Mouse (Mus musculus): ENCODE measurements at regions not wholly inside any gene's neighbourhood (a gene's known extent, or its start where the extent isn't known, plus 50 kb on each side); places are given as distances from the start of the nearest gene placed in this dataset.
A peak's percentile ranks its signal among the peaks of the same experiment; 100 is the strongest.
"Not testable (repeated sequence)": the region's sequence is repeated elsewhere in the genome, so short reads cannot be mapped to it uniquely, and the experiment has no call there.

DNA sequence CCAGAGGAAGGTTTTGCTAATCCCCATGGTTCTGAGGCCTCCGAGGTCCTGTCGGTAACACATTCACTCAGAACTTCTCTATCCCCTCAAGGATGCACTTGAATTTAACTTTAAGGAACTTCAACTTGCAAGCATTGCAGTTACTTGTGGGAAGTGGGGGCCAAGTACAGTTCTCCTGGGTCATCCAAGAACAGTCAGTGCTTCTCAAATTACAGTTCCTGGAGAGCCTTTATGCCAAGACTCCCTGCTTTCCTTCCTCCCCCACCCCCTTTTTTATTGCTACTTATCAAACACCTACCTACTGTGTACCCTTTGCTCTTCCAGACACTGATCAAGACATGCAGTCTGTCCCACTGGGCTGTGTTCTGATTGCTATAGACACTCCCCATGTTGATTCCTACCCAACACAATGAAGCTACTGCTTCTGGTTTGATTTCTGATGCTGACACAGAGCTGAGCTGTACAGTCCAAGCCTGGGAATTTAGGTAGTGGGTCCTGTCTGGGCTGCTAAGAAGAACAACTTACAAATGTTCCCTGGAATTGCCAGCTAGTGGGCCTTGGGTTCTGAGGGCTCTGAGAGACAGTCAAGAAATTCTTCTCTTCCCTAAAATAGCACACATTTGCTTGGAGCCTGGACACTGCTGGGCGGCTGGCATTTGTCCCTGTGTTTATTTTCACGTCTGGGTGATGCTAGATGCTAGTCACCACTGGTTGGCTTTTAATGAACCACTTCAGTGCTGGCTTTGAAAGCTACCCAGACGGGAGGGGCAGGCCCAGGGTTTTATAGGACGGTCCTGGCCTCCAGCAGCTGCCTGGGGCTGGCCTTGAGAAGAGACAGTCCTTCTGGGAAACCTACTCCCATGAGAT is 120.7 kb downstream of the Bod1 start:
- Histone ChIP-seq H3K4me3 (ENCODE audit: low read depth, low read length) (no peak overlapping the region), H3K9ac (ENCODE audit: low read length) (no peak overlapping the region), H3K27ac (ENCODE audit: low read depth) (no peak overlapping the region), H3K27me3 (replicated peaks; ENCODE audit: control insufficient read depth, insufficient read depth, low read length) (no peaks in the 10 kb centered on the region), H3K9me3 (ENCODE audit: control insufficient read depth, low read length) (0 out of 2 replicates have a peak, but pooled peaks cover 5% of the 10 kb centered on the region), H3K4me1 (replicated peaks; ENCODE audit: control insufficient read depth, insufficient read depth, low read length) (0 out of 2 replicates have a peak, but pooled peaks cover 8% of the 10 kb centered on the region), H3K4me2 (ENCODE audit: low read length) (no peak overlapping the region), H3K36me3 (ENCODE audit: control insufficient read depth, insufficient read depth, low read length) (no peaks in the 10 kb centered on the region)
- DNase-seq (ENCODE audit: low spot score): no peak
- 0 out of 2 replicates have a peak, but pooled peaks have one; percentile 27 for ATAC-seq (replicated peaks; ENCODE audit: low FRiP score, low TSS enrichment, low read depth)
- WGBS: 57% methylated on average over 6 of the region's 6 CpGs

DNA sequence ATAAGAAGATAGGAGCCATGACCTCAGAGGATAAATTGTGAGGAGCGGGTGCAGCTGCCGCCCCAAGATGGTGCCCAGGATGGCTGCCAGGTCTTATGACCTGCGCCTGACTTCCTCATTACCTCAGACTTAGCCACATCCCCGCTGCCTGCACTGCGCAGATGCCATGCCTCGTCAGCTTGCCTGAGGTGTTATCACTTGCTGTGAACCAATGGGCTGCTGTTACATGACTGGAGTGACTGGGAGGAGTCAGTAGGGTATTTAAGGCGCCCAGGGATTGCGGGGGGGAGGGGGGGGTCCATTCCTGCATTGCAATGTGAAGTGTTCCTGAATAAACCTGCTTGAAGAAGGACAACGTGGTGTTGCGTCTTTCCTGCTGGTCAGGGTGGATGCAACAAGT is 126.2 kb downstream of the Bod1 start:
- not testable (repeated sequence) for H3K4me1 ChIP-seq (replicated peaks; ENCODE audit: control insufficient read depth, insufficient read depth, low read length); H3K4me3 ChIP-seq (ENCODE audit: low read depth, low read length); H3K27me3 ChIP-seq (replicated peaks; ENCODE audit: control insufficient read depth, insufficient read depth, low read length); H3K27ac ChIP-seq (ENCODE audit: low read depth); H3K36me3 ChIP-seq (ENCODE audit: control insufficient read depth, insufficient read depth, low read length); H3K9ac ChIP-seq (ENCODE audit: low read length); DNase-seq (ENCODE audit: low spot score); H3K4me2 ChIP-seq (ENCODE audit: low read length); H3K9me3 ChIP-seq (ENCODE audit: control insufficient read depth, low read length); ATAC-seq (replicated peaks; ENCODE audit: low FRiP score, low TSS enrichment, low read depth)
- 89% methylated on average over 10 of the region's 10 CpGs for WGBS

DNA sequence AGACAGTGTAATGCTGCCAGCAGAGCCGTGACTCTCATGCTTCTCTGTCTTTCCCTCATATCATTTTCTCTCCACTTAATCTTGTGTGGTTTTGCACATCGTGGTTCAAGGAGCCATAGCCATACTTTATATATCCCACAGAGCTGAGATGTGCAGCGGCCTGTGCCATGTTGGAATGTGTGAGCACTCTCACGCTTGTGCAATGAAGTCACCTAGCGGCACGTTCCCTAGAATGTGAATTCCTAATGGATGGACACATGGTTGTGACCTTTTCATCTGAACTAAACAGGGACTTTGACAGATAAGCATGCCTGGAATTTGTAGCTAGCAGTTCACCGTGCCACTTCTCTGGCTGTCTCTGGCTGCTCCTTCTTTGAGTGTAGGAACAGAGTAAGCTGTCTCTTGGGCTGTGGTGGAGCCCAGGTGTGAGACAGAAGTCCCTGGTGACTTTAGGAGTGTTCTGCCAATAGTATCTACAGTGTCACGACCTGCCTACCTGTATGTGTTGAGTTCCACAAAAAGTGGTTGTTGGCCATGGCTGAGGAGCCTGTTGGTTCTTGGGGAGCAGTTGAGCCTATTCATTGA is 129.0 kb downstream of the Bod1 start:
- no peaks in the 10 kb centered on the region for H3K9me3 ChIP-seq (ENCODE audit: control insufficient read depth, low read length)
- no peak overlapping the region for H3K27ac ChIP-seq (ENCODE audit: low read depth)
- WGBS: 76% methylated on average over 8 of the region's 8 CpGs
- no peaks in the 10 kb centered on the region for H3K36me3 ChIP-seq (ENCODE audit: control insufficient read depth, insufficient read depth, low read length)
- no peak overlapping the region for H3K4me3 ChIP-seq (ENCODE audit: low read depth, low read length)
- no peak overlapping the region for H3K4me2 ChIP-seq (ENCODE audit: low read length)
- H3K27me3 ChIP-seq (replicated peaks; ENCODE audit: control insufficient read depth, insufficient read depth, low read length): no peaks in the 10 kb centered on the region
- no peak for ATAC-seq (replicated peaks; ENCODE audit: low FRiP score, low TSS enrichment, low read depth)
- no peaks in the 10 kb centered on the region for H3K4me1 ChIP-seq (replicated peaks; ENCODE audit: control insufficient read depth, insufficient read depth, low read length)
- peak; percentile 12 for DNase-seq (ENCODE audit: low spot score)
- H3K9ac ChIP-seq (ENCODE audit: low read length): no peak overlapping the region

DNA sequence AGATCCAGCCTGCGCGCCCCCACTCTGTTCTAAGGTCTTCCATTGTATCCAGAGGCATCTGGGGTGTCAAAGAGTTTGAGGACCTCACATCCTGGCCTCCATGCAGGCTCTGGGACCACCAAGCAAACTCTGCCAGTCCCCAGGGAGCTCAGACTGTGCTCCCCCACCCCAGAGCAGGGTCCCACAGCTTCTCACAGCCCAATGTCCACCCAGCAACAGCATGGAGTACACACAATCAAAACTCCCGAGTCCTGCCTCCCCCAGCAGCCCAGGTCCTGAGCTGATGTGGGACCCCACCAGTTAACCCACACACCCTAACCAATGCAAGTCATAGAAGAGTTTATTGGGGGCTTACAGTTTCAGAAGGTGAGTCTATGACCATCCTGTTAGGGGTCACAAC is 130.3 kb downstream of the Bod1 start:
- Histone ChIP-seq H3K9ac (ENCODE audit: low read length) (no peak overlapping the region), H3K36me3 (ENCODE audit: control insufficient read depth, insufficient read depth, low read length) (no peaks in the 10 kb centered on the region), H3K27me3 (replicated peaks; ENCODE audit: control insufficient read depth, insufficient read depth, low read length) (no peaks in the 10 kb centered on the region), H3K9me3 (ENCODE audit: control insufficient read depth, low read length) (no peaks in the 10 kb centered on the region), H3K4me1 (replicated peaks; ENCODE audit: control insufficient read depth, insufficient read depth, low read length) (no peaks in the 10 kb centered on the region), H3K27ac (ENCODE audit: low read depth) (no peak overlapping the region), H3K4me3 (ENCODE audit: low read depth, low read length) (no peak overlapping the region), H3K4me2 (ENCODE audit: low read length) (no peak overlapping the region)
- 89% methylated on average over 3 of the region's 3 CpGs for WGBS
- DNase-seq (ENCODE audit: low spot score) (peak; percentile 37), ATAC-seq (replicated peaks; ENCODE audit: low FRiP score, low TSS enrichment, low read depth) (no peak)

DNA sequence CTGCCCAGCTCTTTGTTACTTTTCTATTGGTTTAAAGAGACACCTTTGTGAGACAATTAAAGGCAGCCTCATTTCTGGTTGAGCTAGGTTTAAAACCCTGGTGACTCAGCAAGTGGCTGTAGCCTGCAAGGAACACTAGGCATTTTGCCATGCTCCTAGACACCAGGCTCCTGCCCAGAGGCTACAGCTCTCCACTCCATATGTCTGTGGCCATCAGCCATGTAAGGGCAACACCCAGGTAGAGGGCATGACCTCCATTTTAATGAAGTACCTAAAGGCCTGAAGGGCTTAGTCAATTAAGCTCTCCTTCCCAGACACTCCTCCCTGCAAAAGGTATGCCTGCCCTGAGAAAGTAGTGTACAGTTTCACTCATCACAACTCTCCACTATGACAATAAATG is 130.9 kb downstream of the Bod1 start:
- Histone ChIP-seq H3K4me2 (ENCODE audit: low read length) (no peak overlapping the region), H3K27ac (ENCODE audit: low read depth) (no peak overlapping the region), H3K4me1 (replicated peaks; ENCODE audit: control insufficient read depth, insufficient read depth, low read length) (no peaks in the 10 kb centered on the region), H3K9ac (ENCODE audit: low read length) (no peak overlapping the region), H3K36me3 (ENCODE audit: control insufficient read depth, insufficient read depth, low read length) (no peaks in the 10 kb centered on the region), H3K27me3 (replicated peaks; ENCODE audit: control insufficient read depth, insufficient read depth, low read length) (no peaks in the 10 kb centered on the region), H3K9me3 (ENCODE audit: control insufficient read depth, low read length) (no peaks in the 10 kb centered on the region), H3K4me3 (ENCODE audit: low read depth, low read length) (no peak overlapping the region)
- no peak for DNase-seq (ENCODE audit: low spot score)
- no peak for ATAC-seq (replicated peaks; ENCODE audit: low FRiP score, low TSS enrichment, low read depth)

DNA sequence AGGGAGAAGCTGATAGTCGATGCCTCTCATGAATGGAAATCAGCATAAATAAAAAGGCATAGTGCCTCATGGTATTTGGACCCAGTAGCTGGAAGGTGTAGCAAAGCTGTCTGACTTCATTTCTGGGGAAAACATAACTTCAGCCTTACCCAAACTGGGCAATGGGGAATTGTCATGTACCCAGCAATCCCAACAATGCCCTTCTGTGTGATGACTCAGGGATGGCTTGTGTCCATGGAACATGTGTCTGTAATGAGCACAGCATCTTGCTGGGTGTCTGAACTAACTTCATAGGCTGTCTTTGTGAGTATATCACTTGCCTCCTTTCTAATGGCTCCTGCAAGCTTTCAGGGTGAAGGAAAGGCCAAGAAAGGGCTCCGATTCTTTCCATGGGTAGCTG is 140.3 kb downstream of the Bod1 start:
- Histone ChIP-seq H3K4me1 (replicated peaks; ENCODE audit: control insufficient read depth, insufficient read depth, low read length) (no peaks in the 10 kb centered on the region), H3K36me3 (ENCODE audit: control insufficient read depth, insufficient read depth, low read length) (no peaks in the 10 kb centered on the region), H3K9me3 (ENCODE audit: control insufficient read depth, low read length) (no peaks in the 10 kb centered on the region), H3K27me3 (replicated peaks; ENCODE audit: control insufficient read depth, insufficient read depth, low read length) (no peaks in the 10 kb centered on the region), H3K4me3 (ENCODE audit: low read depth, low read length) (no peak overlapping the region), H3K4me2 (ENCODE audit: low read length) (no peak overlapping the region), H3K27ac (ENCODE audit: low read depth) (no peak overlapping the region), H3K9ac (ENCODE audit: low read length) (no peak overlapping the region)
- no peak for ATAC-seq (replicated peaks; ENCODE audit: low FRiP score, low TSS enrichment, low read depth)
- DNase-seq (ENCODE audit: low spot score): no peak
- 94% methylated on average over 2 of the region's 2 CpGs for WGBS

DNA sequence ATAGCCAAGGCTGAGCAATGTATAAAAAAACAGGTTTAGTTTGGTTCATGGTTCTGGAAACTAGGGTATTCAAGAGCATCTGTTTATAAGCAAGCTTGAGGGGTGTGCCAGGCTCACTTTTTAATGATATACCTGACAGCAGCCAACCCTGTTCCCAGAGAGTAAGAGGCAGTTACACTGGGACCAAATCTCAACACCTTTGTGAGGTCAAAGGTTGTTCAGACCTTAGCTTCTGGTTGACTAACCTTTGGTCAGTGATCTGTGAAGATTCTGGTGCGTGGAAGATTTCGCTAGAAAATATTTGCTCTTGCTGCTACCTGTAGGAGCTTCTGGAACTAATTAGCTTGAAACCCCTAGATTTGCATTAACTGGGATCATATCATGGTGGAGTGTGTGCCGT is 140.8 kb downstream of the Bod1 start:
- 86% methylated on average over 3 of the region's 3 CpGs for WGBS
- DNase-seq (ENCODE audit: low spot score) (no peak), ATAC-seq (replicated peaks; ENCODE audit: low FRiP score, low TSS enrichment, low read depth) (no peak)

DNA sequence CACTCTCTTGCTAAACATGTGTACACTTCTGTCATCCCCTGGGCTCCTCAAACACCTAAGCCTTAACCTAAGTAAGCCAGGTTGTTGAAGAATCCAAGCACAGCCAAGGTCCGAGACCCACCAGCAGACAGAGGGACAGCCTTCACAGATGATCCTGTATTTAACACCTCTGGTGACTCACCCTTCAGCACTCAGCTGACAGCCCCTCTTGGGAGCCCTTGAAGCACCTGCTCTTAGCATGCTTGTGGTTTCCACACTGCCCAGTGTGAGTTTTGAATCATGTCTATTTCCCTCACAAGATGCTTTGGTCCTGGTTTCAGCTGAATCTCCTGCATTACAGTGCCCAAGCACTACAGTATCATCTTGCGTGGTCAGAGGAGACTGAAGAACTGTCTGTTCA is 142.0 kb downstream of the Bod1 start:
- H3K4me3 ChIP-seq (ENCODE audit: low read depth, low read length): no peak overlapping the region
- no peaks in the 10 kb centered on the region for H3K36me3 ChIP-seq (ENCODE audit: control insufficient read depth, insufficient read depth, low read length)
- DNase-seq (ENCODE audit: low spot score) (no peak), ATAC-seq (replicated peaks; ENCODE audit: low FRiP score, low TSS enrichment, low read depth) (no peak)
- H3K4me1 ChIP-seq (replicated peaks; ENCODE audit: control insufficient read depth, insufficient read depth, low read length): no peaks in the 10 kb centered on the region
- no peaks in the 10 kb centered on the region for H3K9me3 ChIP-seq (ENCODE audit: control insufficient read depth, low read length)
- no peak overlapping the region for H3K9ac ChIP-seq (ENCODE audit: low read length)
- no peaks in the 10 kb centered on the region for H3K27me3 ChIP-seq (replicated peaks; ENCODE audit: control insufficient read depth, insufficient read depth, low read length)
- no peak overlapping the region for H3K27ac ChIP-seq (ENCODE audit: low read depth)
- H3K4me2 ChIP-seq (ENCODE audit: low read length): no peak overlapping the region
- WGBS: 82% methylated on average over 2 of the region's 2 CpGs

More for the DNA sequence above, 140.8 kb downstream of the Bod1 start:
- Histone ChIP-seq H3K27ac (ENCODE audit: low read depth) (no peak overlapping the region), H3K4me1 (replicated peaks; ENCODE audit: control insufficient read depth, insufficient read depth, low read length) (no peaks in the 10 kb centered on the region), H3K27me3 (replicated peaks; ENCODE audit: control insufficient read depth, insufficient read depth, low read length) (no peaks in the 10 kb centered on the region), H3K9me3 (ENCODE audit: control insufficient read depth, low read length) (no peaks in the 10 kb centered on the region), H3K36me3 (ENCODE audit: control insufficient read depth, insufficient read depth, low read length) (no peaks in the 10 kb centered on the region), H3K4me3 (ENCODE audit: low read depth, low read length) (no peak overlapping the region), H3K9ac (ENCODE audit: low read length) (no peak overlapping the region), H3K4me2 (ENCODE audit: low read length) (no peak overlapping the region)

DNA sequence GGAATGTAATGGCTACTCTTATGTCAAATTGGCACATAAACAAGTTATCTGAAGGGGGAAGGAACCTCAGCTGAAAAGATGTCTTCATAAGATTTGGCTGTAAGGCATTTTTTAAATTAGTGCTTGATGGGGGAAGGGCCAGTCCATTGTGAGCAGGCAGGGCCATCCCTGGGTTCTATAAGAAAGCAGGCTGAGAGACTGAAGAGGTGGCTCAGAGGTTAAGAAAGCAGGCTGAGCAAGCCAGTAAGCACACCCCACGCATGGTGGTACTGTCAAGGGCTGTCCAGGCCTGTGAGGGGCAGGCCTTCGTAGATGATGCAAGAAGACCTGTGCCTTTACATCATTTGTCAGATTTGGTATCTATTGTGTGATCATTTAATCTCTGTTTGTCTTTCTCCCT is 147.0 kb downstream of the Bod1 start:
- no peak overlapping the region for H3K27ac ChIP-seq (ENCODE audit: low read depth)
- H3K27me3 ChIP-seq (replicated peaks; ENCODE audit: control insufficient read depth, insufficient read depth, low read length): no peaks in the 10 kb centered on the region
- ATAC-seq (replicated peaks; ENCODE audit: low FRiP score, low TSS enrichment, low read depth) (no peak), DNase-seq (ENCODE audit: low spot score) (no peak)
- H3K4me2 ChIP-seq (ENCODE audit: low read length): no peak overlapping the region
- no peaks in the 10 kb centered on the region; the same call in 1 of the 2 replicates for H3K4me1 ChIP-seq (replicated peaks; ENCODE audit: control insufficient read depth, insufficient read depth, low read length)
- 74% methylated on average over 2 of the region's 2 CpGs for WGBS
- no peaks in the 10 kb centered on the region for H3K9me3 ChIP-seq (ENCODE audit: control insufficient read depth, low read length)
- no peaks in the 10 kb centered on the region for H3K36me3 ChIP-seq (ENCODE audit: control insufficient read depth, insufficient read depth, low read length)
- H3K4me3 ChIP-seq (ENCODE audit: low read depth, low read length): no peak overlapping the region
- H3K9ac ChIP-seq (ENCODE audit: low read length): no peak overlapping the region

Measured in intestine, embryonic 14.5 days (tissue).